Mouse (Mus musculus): ENCODE data around the gene Cfap44.

DNA sequence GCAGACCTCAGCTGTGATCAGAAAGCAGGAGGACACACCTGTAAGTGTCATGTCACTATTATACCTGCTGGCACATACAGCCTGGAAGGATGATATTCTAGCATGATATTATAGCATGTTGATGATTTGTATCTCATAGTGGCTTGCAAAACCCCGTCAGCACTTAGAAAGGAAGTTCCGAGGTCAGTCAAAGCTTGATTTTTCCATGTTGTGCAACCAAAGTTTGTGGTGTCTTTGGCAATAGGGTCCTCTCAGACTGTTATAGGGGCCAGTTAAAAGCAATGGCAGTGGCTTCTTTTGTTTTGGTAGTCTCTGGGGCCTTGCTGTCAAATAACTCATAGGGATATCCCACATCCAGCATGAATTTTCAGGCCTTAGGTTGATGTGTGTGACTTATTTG, 63.3 kb downstream of the Cfap44 start:
- no peak for TF ChIP-seq CTCF (IDR thresholded peaks at IDR 0.05; ENCODE audit: control insufficient read depth, insufficient read depth, low read length)
- TF ChIP-seq POLR2A (IDR thresholded peaks at IDR 0.05; ENCODE audit: borderline replicate concordance, control insufficient read depth, low read depth, low read length) = no peak
